Comparison of ENCODE assay signal across 11 mouse cellular contexts in genomic region chr10:40524991-40525390, GRCm38 (mm10). TPM values are rescaled to one million over a fixed set of nuclear protein-coding genes. Genes with fewer than 3 reads are reported as not detected.
DNase-seq lines count a peak whose midpoint lies in the region; ATAC-seq and TF ChIP-seq lines count a peak whose summit lies in the region.
"Had no signal": no experiment of that assay in that cellular context is flagged by ENCODE, and none has a peak within 500 bp of the region (broad histone marks: within the 10 kb centered on the region; RNA-seq: fewer than 3 reads in every experiment).

No protein-coding gene starts in this region.

- no peaks in the 10 kb centered on the region for H3K9me3 ChIP-seq in heart, embryonic 11.5 days (replicated peaks; ENCODE audit: control insufficient read depth, low read length)
- no peaks in the 10 kb centered on the region for H3K9me3 ChIP-seq in kidney, postnatal 0 days (replicated peaks; ENCODE audit: low read length)
- H3K9me3 ChIP-seq: embryonic facial prominence, embryonic 12.5 days; limb, embryonic 15.5 days had no signal

- no peaks in the 10 kb centered on the region for H3K36me3 ChIP-seq in heart, embryonic 11.5 days (ENCODE audit: control insufficient read depth, insufficient read depth, low read length)
- H3K36me3 ChIP-seq in kidney, postnatal 0 days (ENCODE audit: insufficient read depth, low read length): no peaks in the 10 kb centered on the region
- H3K36me3 ChIP-seq: embryonic facial prominence, embryonic 12.5 days; limb, embryonic 15.5 days had no signal

- no peak overlapping the region for H3K4me3 ChIP-seq in heart, embryonic 11.5 days (ENCODE audit: low read depth, low read length)
- H3K4me3 ChIP-seq in kidney, postnatal 0 days (replicated peaks; ENCODE audit: low read depth, low read length): no peak overlapping the region
- H3K4me3 ChIP-seq: embryonic facial prominence, embryonic 12.5 days; limb, embryonic 15.5 days had no signal

- H3K4me2 ChIP-seq in heart, embryonic 11.5 days: no peak overlapping the region
- no peak overlapping the region for H3K4me2 ChIP-seq in kidney, postnatal 0 days (ENCODE audit: low read length)
- H3K4me2 ChIP-seq: embryonic facial prominence, embryonic 12.5 days; limb, embryonic 15.5 days had no signal

- no peaks in the 10 kb centered on the region for H3K27me3 ChIP-seq in heart, embryonic 11.5 days (ENCODE audit: control insufficient read depth, insufficient read depth, low read length)
- H3K27me3 ChIP-seq in kidney, postnatal 0 days (ENCODE audit: insufficient read depth, low read length): no peaks in the 10 kb centered on the region
- H3K27me3 ChIP-seq: embryonic facial prominence, embryonic 12.5 days; limb, embryonic 15.5 days had no signal

- H3K4me1 ChIP-seq in heart, embryonic 11.5 days (ENCODE audit: control insufficient read depth, insufficient read depth, low read length): no peaks in the 10 kb centered on the region
- peaks cover 7% of the 10 kb centered on the region; the same call in 1 of the 2 replicates for H3K4me1 ChIP-seq in kidney, postnatal 0 days (replicated peaks; ENCODE audit: insufficient read depth, low read length)

- DNase-seq in heart, adult 8-10 months (ENCODE audit: low spot score): peak; percentile 80
- peak; percentile 62 for DNase-seq in urinary bladder, postnatal 14 days (ENCODE audit: low spot score)
- DNase-seq in urinary bladder, postnatal 4 days (ENCODE audit: low spot score in 2 of 2): no peak
- DNase-seq in cerebellum, postnatal 10 days: peak; percentile 76 to 88
- peak; percentile 83 for DNase-seq in kidney, postnatal 0 days (ENCODE audit: low spot score)
- DNase-seq in naive thymus-derived CD4-positive, alpha-beta T cell, adult 2 months (ENCODE audit: low read depth): peak; percentile 90

- H3K27ac ChIP-seq in heart, embryonic 11.5 days (ENCODE audit: low read depth, low read length): no peak overlapping the region
- H3K27ac ChIP-seq in kidney, postnatal 0 days: no peak overlapping the region
- H3K27ac ChIP-seq: embryonic facial prominence, embryonic 12.5 days; limb, embryonic 15.5 days had no signal

- H3K9ac ChIP-seq in heart, embryonic 11.5 days (ENCODE audit: low read depth, low read length): no peak overlapping the region
- H3K9ac ChIP-seq in kidney, postnatal 0 days (ENCODE audit: low read depth, low read length): no peak overlapping the region
- H3K9ac ChIP-seq: embryonic facial prominence, embryonic 12.5 days; limb, embryonic 15.5 days had no signal

- TF ChIP-seq CTCF in kidney, postnatal 0 days (IDR thresholded peaks at IDR 0.05; ENCODE audit: low read depth): peak; percentile 92

- 29% methylated on average over 10 of the region's 10 CpGs for WGBS in heart, embryonic 11.5 days (ENCODE audit: insufficient replicate concordance)
- 28% methylated on average over 10 of the region's 10 CpGs for WGBS in kidney, postnatal 0 days

- ATAC-seq in heart, embryonic 11.5 days (replicated peaks; ENCODE audit: insufficient number of reproducible peaks, low FRiP score, low TSS enrichment): no peak
- no peak for ATAC-seq in kidney, postnatal 0 days (replicated peaks; ENCODE audit: low FRiP score, low read depth)
- ATAC-seq in erythroid progenitor cell, adult 5-6 weeks (replicated peaks; ENCODE audit: low FRiP score, poor library complexity, severe bottlenecking): no peak

RNA-seq across cellular contexts. Expression of gene Slc22a16, which starts 45.1 kb away (rescaled TPM):
- total RNA-seq in heart, adult 8-10 months (2022): not detected
- polyA plus RNA-seq in heart, embryonic 11.5 days (2014; fragmentation: Nextera tagmentation; extraction: Ambion mirVana): not detected in 2 replicates
- not detected in 2 replicates for polyA plus RNA-seq in kidney, postnatal 0 days (2015; fragmentation: Nextera tagmentation; extraction: Ambion mirVana)
- total RNA-seq in erythroid progenitor cell, adult 5-6 weeks (2015; ENCODE audit: low replicate concordance): not detected in 2 replicates
- total RNA-seq in erythroid progenitor cell, adult 5-6 weeks (2017; ENCODE audit: low replicate concordance): not detected in 2 replicates
- polyA plus RNA-seq: embryonic facial prominence, embryonic 12.5 days; limb, embryonic 15.5 days; stomach, embryonic 16.5 days had no signal

Comparison
In these comparisons a context has a peak if more than half of its experiments do, and no peak if none do; other contexts are left out.
1. DNase-seq: peak in heart, adult 8-10 months (single experiment), urinary bladder, postnatal 14 days (single experiment), cerebellum, postnatal 10 days (2 of 2), kidney, postnatal 0 days (single experiment) and naive thymus-derived CD4-positive, alpha-beta T cell, adult 2 months (single experiment); none in urinary bladder, postnatal 4 days (0 of 2).